Mouse (Mus musculus) left cerebral cortex, postnatal 14 days (tissue): Measurements from ENCODE around the gene Ppp1r3f. TPM values are rescaled to one million over a fixed set of nuclear protein-coding genes. Genes with fewer than 3 reads are reported as not detected.

Experiments used
- DNase-seq, 2 experiments: peaks; one replicate each; pipeline ENCODE4 v3.0.0; 2021 to 2022; ENCODE audit warnings: low spot score in 2 of 2, mixed read lengths in 1 of 2
- intact Hi-C: fragments of 180-260 bp; cut with DNase I; formaldehyde crosslinking; loops from one replicate; pipeline ENCODE4 v1.15.1; 2025
- total RNA-seq, 2 experiments: library from RNA; stranded (reverse); gene quantifications; 2 replicates each; pipeline ENCODE4 v1.2.3; 2021

Ppp1r3f gene
- total RNA-seq, 2 experiments from 2014 or later: 16.4 to 16.7 TPM

- DNase-seq: no peak
- intact Hi-C loops: no loop called here
Measured at GRCm38 (mm10) chrX:7567491-7567890, 6.6 kb downstream of the Ppp1r3f start.

- DNase-seq: no peak
- intact Hi-C loops: no loop called here
Measured at GRCm38 (mm10) chrX:7566352-7566751, 7.7 kb downstream of the Ppp1r3f start.

GRCm38 (mm10) chrX:7563076-7563475 lies 11.0 kb downstream of the Ppp1r3f start:
- intact Hi-C loops: no loop called here
- DNase-seq: no peak

GRCm38 (mm10) chrX:7553474-7553873 lies 20.6 kb downstream of the Ppp1r3f start:
- DNase-seq: no peak
- intact Hi-C loops: no loop called here

- DNase-seq: no peak
- intact Hi-C loops: no loop called here
Measured at GRCm38 (mm10) chrX:7524961-7525360, 49.1 kb downstream of the Ppp1r3f start.

Other genes with a start within 250 kb of the Ppp1r3f start
- gene Usp27x, start 198.5 kb downstream of the Ppp1r3f start, total RNA-seq: 10 to 100 TPM; 13.3 to 15.7 TPM
- not detected for gene Foxp3, start 639 bp downstream of the Ppp1r3f start, total RNA-seq
- gene Ccdc22, start 31.2 kb upstream of the Ppp1r3f start, total RNA-seq: 10 to 100 TPM; 26.2 to 26.3 TPM
- gene Cacna1f, start 32.8 kb upstream of the Ppp1r3f start, total RNA-seq: under 1 TPM in 1 of 2 experiments, not detected in 1; 0.19 TPM
- 1,000 to 10,000 TPM; 2,344 to 2,346 TPM for gene Syp, start 64.2 kb upstream of the Ppp1r3f start, total RNA-seq
- 1 to 10 TPM; 1.3 to 1.8 TPM for gene Prickle3, start 83.0 kb upstream of the Ppp1r3f start, total RNA-seq
- gene Plp2, start 97.1 kb upstream of the Ppp1r3f start, total RNA-seq: 10 to 100 TPM in 1 of 2 experiments, 1 to 10 TPM in 1; 9.1 to 12.4 TPM
- under 1 TPM; 0.11 to 0.15 TPM for gene Magix, start 107.0 kb upstream of the Ppp1r3f start, total RNA-seq
- gene Gpkow, start 122.8 kb upstream of the Ppp1r3f start, total RNA-seq: 10 to 100 TPM; 33.7 to 34.6 TPM
- gene Wdr45, start 140.1 kb upstream of the Ppp1r3f start, total RNA-seq: 10 to 100 TPM; 44.9 to 53.6 TPM
- not detected for gene Gm45208, start 148.0 kb upstream of the Ppp1r3f start, total RNA-seq
- gene Praf2, start 154.2 kb upstream of the Ppp1r3f start, total RNA-seq: 100 to 1,000 TPM; 102 to 110 TPM
- gene Ccdc120, start 176.6 kb upstream of the Ppp1r3f start, total RNA-seq: 10 to 100 TPM; 23.1 to 23.8 TPM
- 10 to 100 TPM; 35.9 to 37.3 TPM for gene Tfe3, start 188.3 kb upstream of the Ppp1r3f start, total RNA-seq
- gene Gripap1, start 215.5 kb upstream of the Ppp1r3f start, total RNA-seq: 10 to 100 TPM; 83.3 to 92.9 TPM
- gene Kcnd1, start 248.0 kb upstream of the Ppp1r3f start, total RNA-seq: 1 to 10 TPM; 9.7 TPM